ENCODE assay signal across 18 mouse cellular contexts in the genomic region with DNA sequence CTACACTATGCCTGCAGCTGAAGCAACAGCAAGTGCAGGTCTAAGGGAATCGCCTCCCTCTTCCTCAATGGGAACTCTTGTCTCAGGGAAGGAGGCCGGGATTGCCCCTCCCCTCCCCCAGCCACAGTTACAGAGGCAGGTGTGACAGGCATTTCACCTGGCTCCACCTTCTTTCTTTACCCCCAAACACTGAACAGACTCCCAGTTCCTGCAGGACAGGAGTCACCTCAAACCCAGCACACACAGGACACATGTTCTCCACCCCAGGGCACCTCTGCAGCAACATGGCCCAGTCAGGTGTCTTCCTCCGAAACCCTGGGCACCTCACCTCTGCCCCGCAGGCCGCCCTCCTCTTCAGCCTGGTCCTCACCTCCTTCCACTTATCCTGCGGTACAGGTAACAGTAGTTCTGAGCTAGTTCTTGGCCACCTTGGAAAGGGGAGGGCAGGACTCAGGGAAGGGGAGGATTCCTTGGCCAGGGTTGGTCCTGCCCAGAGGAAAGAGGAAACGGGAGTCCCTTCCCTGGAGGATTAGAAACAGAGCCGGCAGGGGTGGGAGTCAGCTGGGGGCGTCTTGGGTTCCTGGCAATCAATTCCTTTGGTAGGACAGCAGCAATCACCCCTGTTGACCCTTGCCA. TPM values are rescaled to one million over a fixed set of nuclear protein-coding genes. Genes with fewer than 3 reads are reported as not detected.
DNase-seq lines count a peak whose midpoint lies in the region; ATAC-seq and TF ChIP-seq lines count a peak whose summit lies in the region.
"Had no signal": no experiment of that assay in that cellular context is flagged by ENCODE, and none has a peak within 500 bp of the region (broad histone marks: within the 10 kb centered on the region; RNA-seq: fewer than 3 reads in every experiment).

A gene (plus strand): TSS at position 96 of the 636 bp plus-strand sequence.

- H3K4me3 ChIP-seq in heart, embryonic 12.5 days = 0 out of 2 replicates have a peak within 1 kb of the TSS, but pooled peaks have one; percentile 7
- no peak within 1 kb of the TSS for H3K4me3 ChIP-seq in midbrain, embryonic 13.5 days (replicated peaks)
- no peak within 1 kb of the TSS for H3K4me3 ChIP-seq in midbrain, embryonic 10.5 days
- H3K4me3 ChIP-seq in stomach, postnatal 0 days (ENCODE audit: low read depth, low read length) = no peak within 1 kb of the TSS
- no peak within 1 kb of the TSS for H3K4me3 ChIP-seq in hindbrain, embryonic 11.5 days (ENCODE audit: low read depth, low read length)
- H3K4me3 ChIP-seq: liver, embryonic 15.5 days; neural tube, embryonic 13.5 days had no signal

- H3K27me3 ChIP-seq in heart, embryonic 12.5 days (replicated peaks) = peaks cover 11% of the 10 kb centered on the region; the same call in 1 of the 2 replicates
- no peaks in the 10 kb centered on the region for H3K27me3 ChIP-seq in midbrain, embryonic 13.5 days
- 0 out of 2 replicates have a peak, but pooled peaks cover 9% of the 10 kb centered on the region for H3K27me3 ChIP-seq in midbrain, embryonic 10.5 days (ENCODE audit: low read depth, poor library complexity, severe bottlenecking)
- H3K27me3 ChIP-seq in stomach, postnatal 0 days (ENCODE audit: control insufficient read depth, insufficient read depth, low read length) = no peaks in the 10 kb centered on the region
- H3K27me3 ChIP-seq in hindbrain, embryonic 11.5 days (ENCODE audit: control insufficient read depth, insufficient read depth, low read length) = no peaks in the 10 kb centered on the region
- H3K27me3 ChIP-seq: neural tube, embryonic 13.5 days had no signal

- no peak within 1 kb of the TSS for H3K9ac ChIP-seq in heart, embryonic 12.5 days
- H3K9ac ChIP-seq in midbrain, embryonic 13.5 days (replicated peaks) = no peak within 1 kb of the TSS
- no peak within 1 kb of the TSS for H3K9ac ChIP-seq in stomach, postnatal 0 days (ENCODE audit: low read length)
- no peak within 1 kb of the TSS for H3K9ac ChIP-seq in hindbrain, embryonic 11.5 days (ENCODE audit: low read depth, low read length)
- H3K9ac ChIP-seq: liver, embryonic 15.5 days; neural tube, embryonic 13.5 days had no signal

- ATAC-seq in heart, embryonic 12.5 days (ENCODE audit: insufficient number of reproducible peaks, low FRiP score) = no peak
- peak; percentile 37; the same call in 1 of the 2 replicates for ATAC-seq in midbrain, embryonic 13.5 days
- ATAC-seq in stomach, postnatal 0 days (ENCODE audit: low FRiP score, low TSS enrichment) = peak; percentile 50
- ATAC-seq in hindbrain, embryonic 11.5 days (ENCODE audit: low FRiP score) = no peak

- peak within 1 kb of the TSS; percentile 52 for H3K4me2 ChIP-seq in heart, embryonic 12.5 days
- no peak within 1 kb of the TSS for H3K4me2 ChIP-seq in midbrain, embryonic 13.5 days (replicated peaks)
- H3K4me2 ChIP-seq in stomach, postnatal 0 days (replicated peaks; ENCODE audit: low read depth) = peak within 1 kb of the TSS; percentile 29; the same call in 1 of the 2 replicates
- no peak within 1 kb of the TSS for H3K4me2 ChIP-seq in hindbrain, embryonic 11.5 days (replicated peaks; ENCODE audit: low read depth, low read length)
- H3K4me2 ChIP-seq: liver, embryonic 15.5 days; neural tube, embryonic 13.5 days had no signal

- WGBS in heart, embryonic 12.5 days = 27% methylated on average over 9 of the region's 9 CpGs
- 27% methylated on average over 9 of the region's 9 CpGs for WGBS in midbrain, embryonic 13.5 days
- 28% methylated on average over 9 of the region's 9 CpGs for WGBS in midbrain, embryonic 10.5 days
- WGBS in stomach, postnatal 0 days = 31% methylated on average over 9 of the region's 9 CpGs
- WGBS in hindbrain, embryonic 11.5 days = 26% methylated on average over 9 of the region's 9 CpGs

- H3K4me1 ChIP-seq in heart, embryonic 12.5 days (replicated peaks) = peaks cover 4% of the 10 kb centered on the region; the same call in 1 of the 2 replicates
- 0 out of 2 replicates have a peak, but pooled peaks cover 7% of the 10 kb centered on the region for H3K4me1 ChIP-seq in midbrain, embryonic 13.5 days (replicated peaks)
- H3K4me1 ChIP-seq in midbrain, embryonic 10.5 days = peaks cover 8% of the 10 kb centered on the region
- no peaks in the 10 kb centered on the region for H3K4me1 ChIP-seq in stomach, postnatal 0 days (replicated peaks; ENCODE audit: control insufficient read depth, insufficient read depth)
- H3K4me1 ChIP-seq in hindbrain, embryonic 11.5 days (replicated peaks; ENCODE audit: control insufficient read depth, insufficient read depth, low read length) = no peaks in the 10 kb centered on the region
- H3K4me1 ChIP-seq: liver, embryonic 15.5 days had no signal

- TF ChIP-seq CTCF in stomach, postnatal 0 days (IDR thresholded peaks at IDR 0.05; ENCODE audit: low read depth) = no peak

- H3K9me3 ChIP-seq in heart, embryonic 12.5 days (replicated peaks) = no peaks in the 10 kb centered on the region
- no peaks in the 10 kb centered on the region for H3K9me3 ChIP-seq in midbrain, embryonic 13.5 days
- H3K9me3 ChIP-seq in midbrain, embryonic 10.5 days (replicated peaks) = no peaks in the 10 kb centered on the region
- no peaks in the 10 kb centered on the region for H3K9me3 ChIP-seq in stomach, postnatal 0 days (ENCODE audit: control insufficient read depth, low read length)
- no peaks in the 10 kb centered on the region for H3K9me3 ChIP-seq in hindbrain, embryonic 11.5 days (ENCODE audit: control insufficient read depth, low read length)
- H3K9me3 ChIP-seq: liver, embryonic 15.5 days; neural tube, embryonic 13.5 days had no signal

- TF ChIP-seq EP300 in stomach, postnatal 0 days (optimal IDR thresholded peaks at IDR 0.05) = no peak

- no peak for DNase-seq in heart, postnatal 4 days
- no peak for DNase-seq in midbrain, embryonic 10.5 days (ENCODE audit: low spot score)
- DNase-seq in kidney, postnatal 10 days = peak; percentile 62
- DNase-seq in stomach, postnatal 0 days (ENCODE audit: low spot score) = no peak
- DNase-seq in hindbrain, embryonic 11.5 days (ENCODE audit: low spot score) = no peak
- DNase-seq in yolk sac, embryonic 10.5 days (ENCODE audit: low spot score) = no peak
- DNase-seq: B cell, adult 2 months; cerebellum, postnatal 10 days; right cerebral cortex, adult 18-20 months had no signal

- no peaks in the 10 kb centered on the region for H3K36me3 ChIP-seq in heart, embryonic 12.5 days
- no peaks in the 10 kb centered on the region for H3K36me3 ChIP-seq in midbrain, embryonic 13.5 days
- no peaks in the 10 kb centered on the region for H3K36me3 ChIP-seq in midbrain, embryonic 10.5 days
- H3K36me3 ChIP-seq in stomach, postnatal 0 days (ENCODE audit: control insufficient read depth, insufficient read depth, low read length) = no peaks in the 10 kb centered on the region
- H3K36me3 ChIP-seq in hindbrain, embryonic 11.5 days (ENCODE audit: control insufficient read depth, insufficient read depth, low read length) = no peaks in the 10 kb centered on the region
- H3K36me3 ChIP-seq: liver, embryonic 15.5 days; neural tube, embryonic 13.5 days had no signal

- no peak within 1 kb of the TSS for H3K27ac ChIP-seq in heart, embryonic 12.5 days (ENCODE audit: poor library complexity, severe bottlenecking)
- no peak within 1 kb of the TSS for H3K27ac ChIP-seq in midbrain, embryonic 13.5 days
- H3K27ac ChIP-seq in midbrain, embryonic 10.5 days (replicated peaks) = no peak within 1 kb of the TSS
- no peak within 1 kb of the TSS for H3K27ac ChIP-seq in stomach, postnatal 0 days (replicated peaks)
- no peak within 1 kb of the TSS for H3K27ac ChIP-seq in hindbrain, embryonic 11.5 days (ENCODE audit: low read depth, low read length)
- H3K27ac ChIP-seq: liver, embryonic 15.5 days; neural tube, embryonic 13.5 days had no signal

RNA-seq across cellular contexts. Expression of the gene that starts here (rescaled TPM):
- not detected in 2 replicates for polyA plus RNA-seq in heart, embryonic 12.5 days (2016; fragmentation: Nextera tagmentation; extraction: Ambion mirVana)
- not detected for total RNA-seq in heart, postnatal 4 days (2021)
- 0.27 TPM in 1 of 2 replicates, not detected in the other for polyA plus RNA-seq in midbrain, embryonic 13.5 days (2015; fragmentation: Nextera tagmentation; extraction: Ambion mirVana)
- not detected in 2 replicates for polyA plus RNA-seq in midbrain, embryonic 10.5 days (2016; fragmentation: Nextera tagmentation; extraction: Ambion mirVana)
- polyA plus RNA-seq in stomach, postnatal 0 days (2015; fragmentation: Nextera tagmentation; extraction: Ambion mirVana) = 1.9 and 3.0 TPM in 2 replicates
- polyA plus RNA-seq in hindbrain, embryonic 11.5 days (2014; fragmentation: Nextera tagmentation; extraction: Ambion mirVana) = not detected in 2 replicates
- total RNA-seq: gastrocnemius, adult 18-20 months; hematopoietic stem cell, adult 5-6 weeks; left cerebral cortex, postnatal 10 days had no signal
- polyA plus RNA-seq: large intestine, adult 2 months; liver, embryonic 15.5 days; midbrain, embryonic 14.5 days; neural tube, embryonic 13.5 days had no signal

Comparison
In these comparisons a context has a peak if more than half of its experiments do, and no peak if none do; other contexts are left out.
1. Peak in ATAC-seq in midbrain, embryonic 13.5 days; RNA of the gene not detected or under 1 TPM.
2. H3K4me2 ChIP-seq: peak in heart, embryonic 12.5 days (single experiment) and stomach, postnatal 0 days (single experiment); none in midbrain, embryonic 13.5 days (single experiment) and hindbrain, embryonic 11.5 days (single experiment).